Mouse (Mus musculus): ENCODE data around the gene Tubb3.
"Not testable (repeated sequence)": the region's sequence is repeated elsewhere in the genome, so short reads cannot be mapped to it uniquely, and the experiment has no call there.

Tubb3 gene

DNA sequence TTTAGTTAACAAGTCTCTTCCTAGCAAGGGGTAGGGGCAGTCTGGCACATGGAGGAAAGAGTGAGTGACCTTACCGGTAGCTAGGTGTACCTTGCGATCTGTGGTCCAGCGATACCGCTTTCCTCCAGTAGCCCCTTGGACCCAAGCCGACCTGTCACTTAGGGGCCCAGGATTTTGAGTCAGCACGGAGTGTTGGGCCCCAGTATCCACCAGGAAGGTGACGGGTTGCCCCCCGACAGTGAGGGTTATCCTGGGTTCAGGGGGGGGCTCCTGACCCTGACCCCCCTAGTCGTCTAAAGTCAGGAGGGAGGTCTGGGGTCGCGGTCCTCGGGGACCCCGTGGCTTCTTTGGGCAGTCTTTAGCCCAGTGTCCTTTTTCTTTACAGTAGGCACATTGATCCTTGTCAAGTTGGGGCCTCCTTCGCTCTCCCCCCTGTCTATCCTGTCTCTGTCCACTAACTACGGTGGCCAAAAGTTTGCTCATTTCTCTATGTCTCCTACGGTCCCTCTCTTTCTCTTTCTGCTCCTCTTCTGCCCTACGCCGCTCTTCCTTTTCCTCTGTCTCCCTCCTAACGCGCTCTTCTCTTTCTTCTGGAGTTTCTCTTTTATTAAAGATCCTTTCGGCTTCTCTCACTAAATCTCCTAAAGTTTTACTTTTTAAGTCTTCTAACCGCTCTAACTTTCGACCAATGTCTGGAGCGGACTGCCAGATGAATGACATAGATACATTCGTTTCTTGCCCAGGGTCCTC lies 20.6 kb downstream of the Tubb3 start:
- DNase-seq (ENCODE audit: low spot score) = no peak

DNA sequence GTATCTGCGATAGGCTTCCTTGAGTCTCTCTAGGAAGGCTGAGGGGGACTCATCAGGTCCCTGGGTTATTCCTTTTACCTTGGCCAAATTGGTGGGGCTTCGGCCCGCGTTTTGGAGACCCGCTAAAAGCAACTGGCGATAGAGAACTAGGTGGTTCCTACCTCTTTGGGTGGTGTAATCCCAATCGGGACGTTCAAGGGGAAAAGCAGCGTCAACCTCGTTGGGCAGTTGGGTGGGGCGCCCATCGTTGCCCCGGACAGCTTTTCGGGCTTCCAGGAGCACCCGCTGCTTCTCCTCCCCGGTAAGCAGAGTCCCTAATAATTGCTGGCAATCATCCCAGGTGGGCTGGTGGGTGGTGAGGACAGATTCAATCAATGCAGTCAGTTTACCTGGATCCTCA lies 21.2 kb downstream of the Tubb3 start:
- DNase-seq (ENCODE audit: low spot score) = no peak

DNA sequence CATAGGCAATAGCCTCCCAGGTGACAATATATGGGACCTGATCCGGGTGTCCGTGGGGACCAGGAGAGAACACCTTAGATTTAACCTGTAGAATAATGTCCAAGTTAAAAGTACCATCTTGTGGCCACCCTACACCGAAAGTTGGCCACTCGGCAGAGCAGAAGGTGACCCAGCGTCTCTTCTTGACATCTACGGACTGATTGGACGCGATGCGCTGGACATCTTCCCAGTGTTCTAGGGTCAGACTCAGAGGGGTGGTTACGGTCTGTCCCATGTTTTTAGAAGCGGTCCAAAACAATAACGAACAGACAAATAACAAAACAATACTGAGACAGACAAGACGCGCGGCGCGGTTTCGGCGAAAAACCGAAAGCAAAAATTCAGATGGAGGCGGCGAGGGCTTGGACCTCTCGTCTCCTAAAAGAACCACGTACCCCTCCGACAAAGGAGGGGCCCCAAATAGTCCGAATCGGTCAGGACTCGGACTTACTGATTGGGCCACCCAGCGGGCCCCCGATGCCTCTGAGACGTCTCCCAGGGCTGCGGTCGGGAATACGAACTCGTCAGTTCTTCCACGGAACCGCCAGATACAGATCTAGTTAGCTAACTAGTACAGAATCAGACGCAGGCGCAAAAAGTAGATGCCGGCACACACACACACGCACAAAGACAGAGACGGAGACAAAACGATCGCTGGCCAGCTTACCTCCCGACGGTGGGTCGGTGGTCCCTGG lies 22.2 kb downstream of the Tubb3 start:
- DNase-seq (ENCODE audit: low spot score) = not testable (repeated sequence)

DNA sequence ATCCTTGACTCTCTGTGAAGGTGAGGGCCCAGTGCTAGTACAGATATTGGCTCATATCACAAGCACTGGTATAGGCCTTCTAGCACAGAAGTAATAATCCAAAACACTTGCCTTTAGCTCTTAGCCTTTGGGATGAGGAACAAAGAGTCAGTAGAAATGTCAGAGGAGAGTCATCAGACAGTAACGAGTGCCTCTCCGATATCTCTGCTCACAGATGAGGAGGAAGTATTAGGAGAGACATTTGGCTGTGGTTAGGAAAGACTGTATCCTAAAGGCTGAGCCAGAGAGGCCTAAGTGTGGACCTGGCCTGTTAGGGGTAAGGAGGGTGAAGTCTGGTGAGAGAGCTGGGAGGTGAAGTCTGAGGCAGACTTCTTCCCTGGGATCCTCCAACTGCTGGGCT lies 30.6 kb downstream of the Tubb3 start:
- no peak for DNase-seq (ENCODE audit: low spot score)

DNA sequence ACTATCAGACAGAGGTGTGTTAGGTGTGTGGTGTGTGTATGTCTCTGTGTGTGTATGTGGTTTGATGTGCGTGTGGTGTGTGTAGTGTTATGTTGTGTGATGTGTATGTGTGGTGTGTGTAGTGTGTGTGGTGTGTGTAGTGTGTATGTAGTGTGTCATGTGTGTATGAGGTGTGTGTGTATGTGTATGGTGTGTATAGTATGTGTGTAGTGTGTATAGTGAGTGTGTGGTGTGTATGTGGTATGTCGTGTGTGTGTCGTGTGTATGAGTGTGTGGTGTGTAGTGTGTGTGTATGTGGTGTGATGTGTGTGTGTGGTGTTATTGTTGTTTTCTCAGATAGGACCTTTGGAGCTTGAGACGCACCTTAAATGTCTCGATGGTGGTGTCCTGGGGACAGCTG lies 31.1 kb downstream of the Tubb3 start:
- no peak for DNase-seq (ENCODE audit: low spot score)

DNA sequence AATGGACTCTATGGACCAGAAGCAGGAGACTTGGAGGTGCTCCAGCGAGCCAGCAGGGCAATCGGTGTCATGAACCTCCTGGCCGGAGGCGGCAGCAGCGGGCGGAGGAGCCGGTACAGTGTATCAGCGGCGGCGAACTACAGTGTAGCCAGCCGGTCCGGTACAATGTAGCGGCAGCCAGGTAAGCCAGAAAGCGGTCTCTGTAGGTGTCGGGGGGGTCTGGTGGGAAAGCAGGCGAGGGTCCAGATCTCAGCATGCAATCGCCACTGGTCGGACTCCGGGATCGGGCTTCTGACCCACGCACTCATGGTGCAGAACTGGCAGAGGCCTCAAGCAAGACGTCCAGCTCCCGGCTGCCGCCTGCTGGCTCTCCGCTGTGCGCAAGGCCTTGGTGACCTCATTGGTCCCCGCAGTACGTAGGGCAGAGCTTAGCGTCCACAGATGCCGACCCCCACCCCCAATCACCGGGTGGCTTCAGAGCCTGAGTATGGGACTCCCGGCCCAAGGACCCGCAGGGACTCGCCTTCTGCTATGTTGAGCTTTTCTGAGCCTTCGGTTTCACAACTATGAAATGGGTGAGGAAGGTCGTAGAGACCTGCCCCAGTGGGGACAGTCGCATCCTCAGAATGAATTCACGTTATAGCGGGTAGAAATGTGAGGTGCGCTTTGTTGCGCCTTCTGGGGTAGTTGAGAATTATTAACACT lies 31.8 kb downstream of the Tubb3 start:
- DNase-seq (ENCODE audit: low spot score) = peak; percentile 94

DNA sequence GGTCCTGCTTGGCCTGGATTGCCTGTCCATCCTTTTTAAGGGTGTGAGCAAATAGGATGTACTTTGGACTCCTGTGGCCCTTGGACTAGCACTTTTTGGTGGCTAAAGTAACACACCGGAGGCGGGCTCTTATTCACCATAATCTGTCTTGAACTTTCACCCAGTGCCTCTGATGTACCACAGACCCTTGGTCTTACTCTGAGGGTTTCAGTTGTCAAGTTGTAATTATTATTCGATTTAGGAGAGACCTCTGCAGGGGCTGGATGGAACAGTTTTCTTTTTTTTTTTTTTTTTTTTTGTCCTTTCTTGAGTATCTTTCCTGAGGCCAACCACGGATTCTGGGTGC lies 32.3 kb downstream of the Tubb3 start:
- DNase-seq (ENCODE audit: low spot score) = no peak

DNA sequence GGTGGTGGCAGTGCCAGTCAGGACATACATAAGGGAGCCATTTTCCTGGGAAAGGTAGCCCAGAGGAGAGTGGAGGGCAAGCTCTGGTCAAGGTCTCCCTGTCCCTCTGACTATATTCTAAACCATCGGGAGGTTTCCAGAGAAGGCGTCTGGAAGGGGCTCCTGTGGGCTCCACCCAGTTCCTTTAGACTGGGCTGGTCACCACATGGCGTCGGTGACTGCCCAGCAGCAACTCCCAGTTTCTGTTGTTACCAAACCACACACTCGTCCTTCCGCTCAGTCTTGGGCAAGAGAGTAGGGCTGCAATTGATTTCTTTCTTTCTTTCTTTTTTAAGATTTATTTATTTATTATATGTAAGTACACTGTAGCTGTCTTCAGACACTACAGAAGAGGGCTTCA lies 32.9 kb downstream of the Tubb3 start:
- DNase-seq (ENCODE audit: low spot score) = no peak

DNA sequence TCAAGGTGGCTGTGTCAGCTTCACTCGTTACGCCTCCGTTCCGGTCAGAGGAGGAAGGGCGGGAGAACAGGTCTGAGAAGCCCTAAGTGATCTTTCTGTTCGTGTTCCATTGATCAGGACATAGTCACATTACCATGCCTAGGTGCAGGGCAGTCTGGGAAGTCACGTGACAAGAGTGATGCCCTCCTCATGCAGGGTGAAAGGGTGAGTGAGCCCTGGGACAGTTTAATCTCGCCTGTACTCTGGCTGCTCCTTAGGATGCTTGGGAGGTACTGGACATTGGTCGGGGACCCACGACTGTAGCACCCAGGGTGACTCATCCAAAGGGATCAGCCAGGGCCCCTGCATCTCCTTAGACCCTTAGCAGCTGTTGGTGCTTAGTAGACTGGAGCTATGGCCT lies 34.8 kb downstream of the Tubb3 start:
- no peak for DNase-seq (ENCODE audit: low spot score)

DNA sequence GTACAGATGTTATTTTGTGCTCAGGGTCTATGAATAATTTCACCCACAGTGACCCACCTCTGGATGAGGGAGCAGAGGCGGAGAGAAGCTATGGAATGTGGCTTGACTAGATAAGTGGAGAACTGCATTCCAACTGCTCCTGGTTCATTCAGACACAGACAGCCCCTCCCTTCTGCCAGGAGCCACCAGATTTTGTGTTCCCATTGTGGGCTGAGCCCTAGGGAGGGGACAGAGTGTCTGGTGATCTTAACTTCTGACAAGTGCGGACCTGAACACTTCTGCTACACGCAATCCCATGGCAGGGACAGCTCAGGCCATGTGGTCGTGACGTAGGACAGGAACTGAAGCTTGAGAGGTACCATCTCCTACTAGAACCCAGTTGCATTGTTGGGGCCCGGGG lies 35.6 kb downstream of the Tubb3 start:
- peak; percentile 52 for DNase-seq (ENCODE audit: low spot score)

DNA sequence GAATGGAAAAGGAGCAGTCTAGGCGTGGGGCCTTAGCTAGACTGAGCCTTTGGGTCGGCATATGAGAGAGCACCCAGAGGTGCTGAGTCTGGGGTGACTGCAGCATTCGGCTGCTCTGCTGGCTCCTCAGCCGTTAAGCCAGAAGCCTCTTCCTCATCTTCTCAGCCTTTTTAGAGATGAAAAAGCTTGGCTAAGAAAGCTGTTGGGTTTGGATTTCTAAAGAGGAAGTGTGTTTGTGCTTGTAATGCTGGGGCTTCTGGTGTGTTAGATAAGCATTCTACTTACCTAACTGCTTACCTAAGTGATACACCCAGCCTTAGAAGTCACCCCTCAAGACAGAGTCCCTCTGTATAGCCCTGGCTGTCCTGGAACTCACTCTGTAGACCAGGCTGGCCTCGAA lies 39.6 kb downstream of the Tubb3 start:
- no peak for DNase-seq (ENCODE audit: low spot score)

DNA sequence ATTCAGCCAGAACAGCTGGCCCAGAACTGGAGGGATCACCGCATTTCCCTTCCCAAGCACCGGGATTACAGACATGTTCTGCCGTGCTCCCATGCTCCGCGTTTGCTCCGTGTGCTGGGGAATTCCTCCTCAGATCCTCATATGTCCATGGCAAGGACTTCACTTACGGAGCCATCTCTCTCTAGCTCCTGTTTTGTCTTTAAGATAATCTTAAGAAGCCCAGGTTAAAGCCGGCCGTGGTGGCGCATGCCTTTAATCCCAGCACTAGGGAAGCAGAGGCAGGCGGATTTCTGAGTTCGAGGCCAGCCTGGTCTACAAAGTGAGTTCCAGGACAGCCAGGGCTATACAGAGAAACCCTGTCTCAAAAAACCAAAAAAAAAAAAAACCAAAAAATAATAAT lies 40.5 kb downstream of the Tubb3 start:
- DNase-seq (ENCODE audit: low spot score) = not testable (repeated sequence)

DNA sequence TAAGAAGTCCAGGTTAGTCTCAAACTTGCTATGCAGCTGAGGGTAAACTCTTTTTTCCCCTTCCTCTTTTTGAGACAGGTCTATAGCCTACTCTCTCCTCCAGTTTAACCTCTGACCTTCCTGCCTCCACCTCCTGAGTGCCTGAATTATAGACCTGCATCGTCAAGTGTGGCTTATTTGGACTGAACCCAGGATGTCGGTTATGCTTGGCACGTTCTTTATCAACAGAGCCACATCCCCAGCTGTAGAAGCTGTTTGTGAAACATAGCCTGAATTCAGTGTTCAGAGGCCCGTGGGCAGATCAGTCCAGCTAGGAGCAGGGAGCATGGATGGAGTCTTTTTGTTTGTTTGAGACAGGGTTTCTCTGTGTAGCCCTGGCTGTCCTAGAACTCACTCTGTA lies 40.9 kb downstream of the Tubb3 start:
- DNase-seq (ENCODE audit: low spot score) = no peak

DNA sequence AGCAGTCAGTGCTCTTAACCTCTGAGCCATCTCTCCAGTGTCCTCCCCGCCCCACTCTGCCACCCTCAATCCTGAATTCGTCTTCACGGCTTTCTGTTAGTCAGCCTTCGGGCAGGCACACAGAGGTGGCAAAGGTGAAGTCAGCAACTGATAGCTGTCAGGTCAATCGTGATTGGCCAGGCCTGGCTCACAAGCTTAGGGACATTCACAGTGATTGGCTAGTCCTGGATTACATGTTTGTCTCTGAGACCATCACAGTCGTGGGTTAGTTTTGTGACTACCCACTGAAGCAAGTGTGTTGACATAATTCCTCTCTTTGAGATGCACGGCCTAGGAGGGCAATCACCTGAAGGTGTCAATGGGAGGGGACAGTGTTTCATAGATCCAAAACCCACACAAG lies 42.1 kb downstream of the Tubb3 start:
- no peak for DNase-seq (ENCODE audit: low spot score)

DNA sequence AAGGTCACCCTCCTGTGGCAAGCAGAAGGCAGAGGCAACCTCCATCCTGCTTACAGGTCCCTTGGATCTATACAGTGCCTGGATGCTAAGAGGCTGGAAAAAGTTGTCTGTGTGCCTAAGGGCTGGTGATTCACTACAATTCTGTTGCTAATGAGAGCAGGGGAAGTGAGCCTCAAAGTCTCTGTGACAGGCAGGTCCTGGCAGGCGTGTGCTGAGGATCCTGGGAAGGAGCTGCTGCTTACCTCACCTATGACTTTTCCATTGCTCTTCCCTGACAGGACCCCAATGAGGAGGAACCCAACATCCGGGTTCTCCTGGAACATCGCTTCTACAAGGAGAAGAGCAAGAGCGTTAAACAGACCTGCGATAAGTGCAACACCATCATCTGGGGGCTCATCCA lies 42.7 kb downstream of the Tubb3 start:
- no peak for DNase-seq (ENCODE audit: low spot score)

DNA sequence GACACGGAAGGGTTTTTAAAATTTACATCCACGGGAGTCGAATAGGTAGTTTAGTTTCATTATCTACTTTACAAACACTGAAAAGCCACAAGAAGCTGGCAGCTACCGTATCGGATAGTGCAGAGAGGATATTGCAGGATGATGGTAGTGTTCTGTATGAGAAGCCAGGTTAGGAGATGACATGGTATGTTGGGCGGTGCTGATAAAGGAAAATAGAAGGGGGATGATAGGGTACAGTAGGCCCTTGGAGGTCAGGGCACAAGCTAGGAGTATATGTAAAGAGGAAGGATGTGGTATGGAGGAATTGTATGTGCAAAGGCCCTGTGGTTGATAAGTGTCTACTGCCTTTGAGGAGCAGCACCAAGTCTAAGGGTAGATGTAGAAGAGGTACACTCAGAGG lies 43.3 kb downstream of the Tubb3 start:
- no peak for DNase-seq (ENCODE audit: low spot score)

DNA sequence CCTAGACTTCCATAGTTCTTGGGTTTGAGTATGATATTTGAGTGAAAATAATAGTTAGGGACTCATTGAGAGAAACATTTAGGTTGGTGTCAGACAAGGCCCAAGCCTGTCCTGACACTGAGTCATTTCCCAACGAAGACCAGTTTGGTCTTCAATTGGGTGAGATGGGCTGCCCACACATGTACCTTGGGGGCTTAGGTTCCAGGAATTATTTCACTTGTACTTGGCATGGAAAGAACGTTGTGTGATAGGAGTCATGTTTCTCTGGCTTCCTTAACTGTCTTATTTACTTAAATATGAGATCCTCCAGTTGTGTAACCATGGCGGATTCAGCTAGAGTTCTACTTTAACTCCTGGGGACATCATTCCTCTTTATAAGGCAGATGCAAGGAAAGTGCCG lies 52.4 kb downstream of the Tubb3 start:
- no peak for DNase-seq (ENCODE audit: low spot score)

DNA sequence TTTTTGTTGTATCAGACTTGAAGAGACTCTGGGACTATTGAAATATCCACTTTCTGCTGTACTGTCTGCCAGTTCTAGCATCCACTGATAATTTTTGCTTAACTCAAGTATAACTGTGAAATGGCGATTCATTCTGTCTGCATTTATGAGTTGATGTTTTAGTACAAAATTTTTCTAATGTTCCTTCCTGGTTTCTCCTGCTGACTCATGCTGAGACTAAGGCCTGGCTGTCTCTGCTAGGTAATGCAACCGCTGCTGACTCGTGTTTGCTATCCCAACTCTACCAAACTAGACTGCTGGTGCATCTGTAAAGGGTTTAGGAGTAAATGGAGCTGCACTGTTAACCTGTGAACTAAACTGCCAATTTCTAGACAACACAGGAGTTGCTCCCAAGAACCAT lies 56.3 kb downstream of the Tubb3 start:
- DNase-seq (ENCODE audit: low spot score) = no peak
